Mouse (Mus musculus) CH12.LX (cell line): ENCODE data around the gene Bscl2.

Source experiments
- CHD1 ChIP-seq: IDR thresholded peaks from 2 replicates; pipeline ENCODE4 v1.6.1; 2012; ENCODE audit warnings: low read depth, low read length, improper control_type of control experiment, inconsistent platforms
- CTCF ChIP-seq, 2 experiments: IDR thresholded peaks in 1 of 2; conservative IDR thresholded peaks in 1 of 2; 2 replicates each; pipeline ENCODE4 v1.5.1; 2011 to 2012; ENCODE audit warnings: low read depth in 2 of 2, low read length in 2 of 2, improper control_type of control experiment in 1 of 2, inconsistent platforms in 1 of 2, mild to moderate bottlenecking in 1 of 2, moderate library complexity in 1 of 2
- EP300 ChIP-seq: IDR thresholded peaks from 2 replicates; pipeline ENCODE4 v1.6.1; 2011; ENCODE audit warnings: low read length, improper control_type of control experiment
- GABPA ChIP-seq: IDR thresholded peaks from 2 replicates; pipeline ENCODE4 v1.6.1; 2012; ENCODE audit warnings: low read depth, low read length, improper control_type of control experiment, inconsistent platforms; ENCODE audit not compliant: insufficient replicate concordance
- HCFC1 ChIP-seq: IDR thresholded peaks from 2 replicates; pipeline ENCODE4 v1.6.1; 2012; ENCODE audit warnings: low read depth, mild to moderate bottlenecking, inconsistent platforms, low read length, improper control_type of control experiment
- KAT2A ChIP-seq: IDR thresholded peaks from 2 replicates; pipeline ENCODE4 v1.6.1; 2012; ENCODE audit warnings: low read length, improper control_type of control experiment, inconsistent platforms; ENCODE audit not compliant: insufficient replicate concordance
- NELFE ChIP-seq: IDR thresholded peaks from 2 replicates; pipeline ENCODE4 v1.6.1; 2011; ENCODE audit warnings: low read depth, low read length, improper control_type of control experiment
- NRF1 ChIP-seq: IDR thresholded peaks from 2 replicates; pipeline ENCODE4 v1.6.1; 2014; ENCODE audit warnings: low read depth, mild to moderate bottlenecking, inconsistent platforms, low read length, improper control_type of control experiment, moderate library complexity
- POLR2A ChIP-seq: IDR thresholded peaks from 2 replicates; pipeline ENCODE4 v1.6.1; 2011; ENCODE audit warnings: low read depth, mild to moderate bottlenecking, improper control_type of control experiment, low read length
- POLR2AphosphoS2 ChIP-seq: IDR thresholded peaks from 2 replicates; pipeline ENCODE4 v1.6.1; 2011; ENCODE audit warnings: low read depth, low read length, improper control_type of control experiment
- RAD21 ChIP-seq: IDR thresholded peaks from 2 replicates; pipeline ENCODE4 v1.6.1; 2011; ENCODE audit warnings: low read depth, mild to moderate bottlenecking, low read length, improper control_type of control experiment, moderate library complexity
- USF1 ChIP-seq: IDR thresholded peaks from 2 replicates; pipeline ENCODE4 v1.6.1; 2014; ENCODE audit warnings: low read depth, mild to moderate bottlenecking, inconsistent platforms, low read length, improper control_type of control experiment
- ZC3H11A ChIP-seq: IDR thresholded peaks from 2 replicates; pipeline ENCODE4 v1.6.1; 2012; ENCODE audit warnings: low read depth, mild to moderate bottlenecking, inconsistent platforms, low read length, improper control_type of control experiment
- ZKSCAN1 ChIP-seq: IDR thresholded peaks from 2 replicates; pipeline ENCODE4 v1.6.1; 2012; ENCODE audit warnings: low read depth, inconsistent platforms, low read length, improper control_type of control experiment, borderline replicate concordance

DNA sequence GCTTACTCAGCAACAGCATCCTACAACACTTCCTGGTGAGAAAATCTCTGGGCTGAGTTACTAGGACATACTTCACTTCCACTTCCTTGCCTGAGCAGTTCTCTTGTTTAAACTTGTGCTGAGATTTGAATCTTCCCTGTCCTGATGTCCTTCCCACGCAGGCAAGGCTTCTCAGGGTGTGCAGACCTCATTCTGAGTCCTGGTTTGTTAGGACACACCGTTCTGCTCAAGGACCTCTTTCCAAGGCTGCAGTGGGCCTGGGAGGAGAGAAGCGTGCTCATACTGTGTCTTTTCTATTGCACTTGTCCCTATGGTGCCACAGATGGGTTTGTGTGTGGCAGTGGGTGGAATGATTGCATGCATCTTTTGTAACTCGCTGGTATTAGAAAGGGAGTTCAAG is 4.3 kb upstream of the Bscl2 start:
- TF ChIP-seq CTCF (conservative IDR thresholded peaks at IDR 0.05 in 1 of 2, IDR thresholded peaks at IDR 0.05 in 1 of 2; ENCODE audit: low read depth in 2 of 2, low read length in 2 of 2) (no peak), ZKSCAN1 (no peak), POLR2A (no peak), POLR2AphosphoS2 (no peak), NELFE (no peak), USF1 (no peak), GABPA (no peak), CHD1 (no peak), EP300 (no peak), HCFC1 (no peak), ZC3H11A (no peak), KAT2A (no peak), NRF1 (no peak), RAD21 (no peak)
